Mouse (Mus musculus) v-Abl transformed pro-B cells (cell line): ENCODE data around the gene Pgpep1.

Experiments used
- in situ Hi-C, 2 experiments: fragments of 400-800 bp; cut with MboI; formaldehyde crosslinking; loops; one replicate each; pipeline ENCODE4 v1.15.1; 2025; ENCODE audit not compliant: unreplicated experiment in 2 of 2

The Pgpep1 gene

DNA sequence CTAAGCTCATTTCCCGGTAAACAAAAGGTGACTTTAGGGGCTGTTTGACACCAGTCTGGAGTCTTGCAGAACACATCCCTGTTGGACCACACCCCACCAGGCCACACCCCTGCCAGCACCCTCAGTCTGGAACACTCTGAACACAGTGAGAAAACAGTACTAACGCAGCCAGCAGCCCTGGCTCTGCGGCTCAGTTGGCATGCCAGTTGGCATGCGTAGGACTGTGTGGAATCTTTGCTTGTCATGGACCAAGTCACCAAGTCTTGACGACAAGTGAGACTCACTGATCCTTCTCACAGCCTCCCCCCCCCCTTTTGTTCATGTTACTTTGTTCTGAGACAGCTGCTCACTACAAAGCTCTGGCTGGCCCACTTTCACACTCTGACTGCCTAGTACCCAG is 6.9 kb upstream of the Pgpep1 start:
- in situ Hi-C loops, result no loop called here

DNA sequence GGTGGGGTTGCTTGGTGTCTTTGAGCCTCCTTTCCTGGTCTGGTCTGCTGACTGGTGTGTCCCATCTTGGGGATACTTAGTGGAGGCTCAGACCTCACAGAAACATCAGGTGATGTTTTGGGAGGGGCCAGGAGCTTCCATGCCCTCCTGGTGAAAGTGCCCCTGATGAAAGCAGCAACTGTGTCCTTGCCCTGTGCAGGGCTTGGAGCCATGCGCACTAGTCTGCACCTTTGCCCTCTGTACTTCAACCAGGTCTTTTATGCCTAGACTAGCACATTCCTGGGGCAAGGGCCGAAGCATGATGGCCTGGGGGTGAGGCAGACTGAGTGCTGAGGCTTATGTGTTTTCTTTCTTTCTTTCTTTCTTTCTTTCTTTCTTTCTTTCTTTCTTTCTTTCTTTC is 5.4 kb upstream of the Pgpep1 start:
- in situ Hi-C loops, result no loop called here

DNA sequence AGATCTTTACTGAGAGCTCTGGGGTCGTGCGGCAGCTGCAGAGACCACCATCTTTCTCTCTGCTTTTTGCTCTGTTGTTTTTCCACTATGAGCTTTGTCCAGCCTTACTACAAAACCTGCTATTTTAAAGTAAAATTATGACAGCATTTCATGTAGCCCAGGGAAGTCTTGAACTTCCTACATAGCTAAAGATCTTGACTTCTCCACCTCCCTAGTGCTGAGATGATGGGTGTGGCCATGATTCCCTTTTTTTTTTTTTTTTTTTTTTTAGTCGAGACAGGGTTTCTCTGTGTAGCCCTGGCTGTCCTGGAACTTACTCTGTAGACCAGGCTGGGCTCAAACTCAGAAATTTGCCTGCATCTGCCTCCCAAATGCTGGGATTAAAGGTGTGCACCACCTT is 4.4 kb upstream of the Pgpep1 start:
- in situ Hi-C loops, result no loop called here

DNA sequence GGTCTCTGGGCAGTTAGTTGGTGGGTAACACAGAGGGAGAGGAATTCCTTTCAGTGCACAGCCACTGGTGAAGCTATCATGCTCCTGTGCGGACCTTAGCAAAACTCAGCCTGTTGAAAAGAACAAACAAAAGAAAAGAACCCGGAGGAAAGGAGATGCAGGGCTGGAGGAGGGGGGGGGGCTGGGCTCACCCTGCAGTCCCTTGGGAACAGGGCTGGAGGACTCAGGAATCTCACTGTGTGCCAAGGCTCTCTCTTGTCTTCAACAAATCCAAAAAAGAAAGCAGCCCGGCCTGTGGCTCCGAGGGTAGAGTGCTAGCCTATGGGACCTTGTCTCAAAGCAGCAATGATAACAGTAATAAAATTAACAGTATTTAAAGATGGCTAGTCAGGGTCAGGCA is 3.5 kb upstream of the Pgpep1 start:
- in situ Hi-C loops, result no loop called here

DNA sequence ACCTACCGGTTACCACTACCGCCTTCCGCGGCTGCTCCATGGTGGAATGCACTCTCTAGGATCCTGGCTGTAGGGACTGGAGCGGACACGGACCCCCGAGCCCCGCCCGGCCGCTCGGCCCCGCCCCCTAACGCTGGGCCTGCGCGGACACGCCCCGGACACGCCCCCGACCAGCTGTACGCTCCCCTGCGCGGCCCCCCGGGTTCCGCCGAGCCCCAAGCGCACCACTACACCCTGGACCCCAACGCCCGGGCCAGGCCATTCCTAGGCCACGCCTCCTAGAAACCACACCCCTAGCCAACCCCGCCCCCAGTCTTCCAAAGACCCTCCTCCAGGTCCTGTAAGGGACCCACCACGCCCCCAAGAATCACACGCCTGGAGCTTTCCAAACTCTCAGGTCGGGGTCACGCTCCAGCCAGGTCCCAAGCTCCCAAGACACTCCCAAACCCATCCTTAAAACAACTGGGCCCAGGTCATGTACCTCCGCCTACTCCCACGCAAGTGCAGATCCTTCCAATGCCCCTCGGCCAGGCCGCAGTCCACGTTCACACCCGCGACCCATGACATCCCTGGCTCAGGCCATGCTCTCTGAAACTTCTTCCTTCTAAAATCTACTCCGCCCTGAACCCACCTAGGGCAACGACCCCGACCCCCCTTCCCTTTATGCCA is 450 bp downstream of the Pgpep1 start:
- in situ Hi-C loops, result no loop called here

DNA sequence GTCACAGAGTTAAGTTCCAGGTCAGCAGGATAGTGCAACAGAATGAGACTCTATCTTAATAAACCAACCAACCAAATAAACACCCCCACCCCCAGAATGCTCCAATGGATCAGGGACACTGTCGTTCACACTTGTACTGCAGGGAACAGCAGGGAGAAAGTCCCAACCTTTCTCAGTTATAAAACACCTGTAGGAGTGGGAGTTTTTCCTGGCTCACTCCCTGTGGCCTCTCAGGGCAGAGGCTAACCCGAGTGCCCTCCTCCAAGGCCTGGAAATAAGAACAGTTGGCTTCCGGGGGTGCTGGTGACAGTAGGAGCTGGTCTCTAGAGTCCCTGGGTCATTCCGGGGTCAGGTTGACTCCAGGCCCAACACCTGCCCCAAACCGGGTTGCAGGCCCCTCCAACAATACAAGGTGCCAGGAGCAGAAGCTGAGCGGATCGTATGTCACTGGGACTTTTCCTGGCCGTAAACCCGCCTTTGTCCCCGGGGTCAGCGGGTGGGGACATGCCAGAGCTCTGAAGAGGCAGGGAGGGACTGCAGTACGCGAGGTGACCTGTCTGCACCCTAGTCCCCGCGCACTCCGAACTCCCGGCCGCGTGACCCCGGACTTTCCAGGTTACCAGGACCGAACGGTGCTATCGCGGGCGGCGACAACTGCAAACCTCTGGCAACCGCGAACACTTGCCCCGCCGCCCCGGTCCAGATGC is 1.1 kb downstream of the Pgpep1 start:
- in situ Hi-C loops, result no loop called here

DNA sequence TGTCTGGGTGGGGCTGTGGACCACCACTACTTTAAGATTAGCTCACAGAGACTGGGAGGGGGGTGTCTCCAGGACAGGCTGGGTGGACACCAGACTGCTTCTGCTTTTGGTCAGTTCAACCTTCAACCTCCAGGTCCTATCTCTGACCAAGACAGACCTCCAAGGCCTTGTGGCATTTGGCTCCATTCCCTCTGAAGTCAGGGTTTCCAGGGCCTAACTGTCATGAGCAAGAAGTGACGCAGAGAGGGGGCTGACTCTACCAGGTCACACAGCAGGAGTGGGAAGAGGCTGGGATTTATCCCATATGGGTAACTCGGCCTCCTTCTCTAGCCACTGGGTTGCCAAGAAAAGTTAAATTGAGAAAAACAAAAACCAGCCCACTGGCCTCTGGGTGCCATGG is 2.4 kb downstream of the Pgpep1 start:
- in situ Hi-C loops, result no loop called here

DNA sequence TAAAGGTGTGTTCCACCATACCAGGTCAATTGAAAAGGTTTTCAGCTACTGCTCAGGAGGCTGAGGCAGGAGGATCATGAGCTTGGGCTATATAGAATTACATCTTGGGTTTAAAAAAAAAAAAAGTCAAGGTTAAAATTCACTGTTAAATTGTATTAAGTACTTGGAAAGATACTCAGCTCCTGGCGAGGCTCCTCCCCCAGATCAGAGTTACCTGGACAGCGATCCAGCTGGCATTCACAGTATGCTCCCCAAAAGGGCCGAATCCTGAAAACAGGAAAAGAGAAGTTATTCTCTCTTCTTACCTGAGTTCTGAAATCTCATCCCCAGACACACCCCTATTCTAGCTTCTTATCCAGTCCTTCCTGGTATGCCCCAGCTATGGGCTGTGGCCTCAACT is 3.0 kb downstream of the Pgpep1 start:
- in situ Hi-C loops, result no loop called here

DNA sequence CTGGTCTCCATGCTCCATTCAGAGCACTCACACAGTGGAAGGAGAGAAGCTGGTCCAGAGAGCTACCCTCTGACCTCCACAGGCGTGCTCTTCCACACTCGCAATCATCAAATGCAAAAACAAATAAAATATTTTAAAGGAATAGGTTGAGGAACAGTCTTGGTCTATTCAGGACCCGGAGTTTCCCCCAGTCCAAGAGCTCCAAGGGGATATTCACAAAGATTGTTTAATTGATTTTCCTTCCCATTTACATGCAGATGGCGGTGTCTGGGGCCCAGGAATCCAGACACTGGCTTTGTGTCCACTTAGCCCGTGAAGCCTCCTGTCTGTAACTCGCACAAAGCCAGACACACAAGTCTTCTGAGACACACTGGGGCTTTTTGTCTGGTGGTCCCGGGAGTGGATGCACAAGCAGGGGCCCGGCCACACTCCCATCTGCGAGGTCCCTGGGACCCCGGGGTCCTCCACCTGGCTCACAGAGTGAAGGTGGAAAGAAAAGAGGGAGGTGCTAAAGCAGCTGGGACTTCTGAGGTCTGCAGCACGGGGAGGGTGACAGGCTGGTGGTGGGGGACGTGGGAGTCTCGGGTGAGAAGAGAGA is 3.9 kb downstream of the Pgpep1 start:
- in situ Hi-C loops, result no loop called here

DNA sequence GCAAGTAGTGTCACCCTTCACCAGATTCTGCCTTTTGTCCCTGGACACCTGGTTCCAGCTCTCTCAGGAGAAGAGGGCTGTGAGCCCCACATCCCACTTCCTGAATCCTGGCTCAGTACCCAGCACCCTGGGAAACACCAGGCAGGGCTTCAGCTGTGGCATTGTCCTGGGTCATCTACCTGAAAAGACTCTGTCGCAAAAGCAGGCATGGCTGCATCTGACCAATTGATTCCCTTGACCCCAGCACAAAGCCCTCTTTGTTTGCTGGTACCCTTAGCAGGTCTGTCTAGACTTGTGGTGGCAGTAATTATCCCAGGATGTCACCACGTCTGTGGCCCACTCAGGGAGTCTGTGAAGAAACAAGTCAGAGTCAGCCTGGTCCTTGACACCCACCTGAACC is 4.7 kb downstream of the Pgpep1 start:
- in situ Hi-C loops, result no loop called here

DNA sequence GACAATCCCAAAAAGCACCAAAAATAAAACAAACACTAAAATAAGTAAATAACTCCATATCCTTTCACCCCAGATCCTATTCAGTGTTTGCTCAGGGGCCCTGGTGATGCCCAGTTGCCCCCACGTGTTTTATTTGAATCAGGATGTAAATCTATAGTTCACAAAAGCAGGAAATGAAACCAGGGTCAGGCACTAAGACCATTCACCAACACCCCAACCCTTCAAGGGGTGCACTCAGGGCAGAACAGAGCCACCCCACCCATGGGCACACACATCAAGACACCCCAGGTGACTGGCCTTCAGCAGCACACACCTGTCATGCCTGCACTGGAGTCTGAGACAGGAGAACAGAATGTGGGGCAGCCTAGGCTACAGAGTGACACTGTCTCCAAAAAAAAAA is 6.1 kb downstream of the Pgpep1 start:
- in situ Hi-C loops, result loop anchor here in 1 of 2 experiments (5.0 kb wide), 1 partner anchor 42 kb away; no protein-coding TSS in a partner anchor

DNA sequence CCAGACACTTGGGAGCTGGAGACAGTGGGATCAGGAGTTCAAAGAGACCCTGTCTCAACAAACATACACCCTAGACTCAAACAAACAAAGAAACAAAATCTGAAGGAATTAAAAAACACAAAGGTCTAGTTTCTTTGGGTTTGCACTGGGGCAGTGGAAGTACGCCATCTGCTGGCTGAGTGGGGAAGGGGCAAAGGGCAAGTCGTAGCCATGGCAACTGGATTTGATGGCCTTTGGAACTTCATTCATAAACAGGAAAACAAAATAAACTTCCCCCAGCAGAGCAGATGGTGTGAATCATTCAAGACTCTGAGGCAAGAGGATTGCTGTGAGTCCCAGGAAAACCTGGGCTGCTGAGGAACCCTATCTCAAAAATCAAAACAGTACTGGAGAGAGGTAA is 7.0 kb downstream of the Pgpep1 start:
- in situ Hi-C loops, result loop anchor here in 1 of 2 experiments (5.0 kb wide), 1 partner anchor 41 kb away; no protein-coding TSS in a partner anchor

DNA sequence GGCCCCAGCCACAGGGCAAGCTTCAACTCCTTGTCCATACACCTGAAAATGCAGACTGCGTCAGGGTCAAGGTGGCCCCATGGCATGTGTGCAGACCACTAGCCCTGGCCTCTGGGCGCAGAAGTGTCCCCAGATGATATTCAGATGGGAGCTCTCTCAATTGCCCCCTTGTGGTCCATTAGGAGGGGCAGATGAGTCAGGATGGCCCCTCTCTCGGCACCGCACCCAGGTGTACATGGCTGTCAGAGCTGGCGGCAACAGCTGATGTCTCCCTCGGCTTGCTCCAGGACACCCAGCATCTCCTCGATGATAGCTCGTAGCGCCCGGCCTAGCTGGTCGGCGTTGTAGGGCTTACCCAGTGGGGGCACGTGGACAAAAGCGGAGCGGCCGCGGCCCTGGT is 9.8 kb downstream of the Pgpep1 start:
- in situ Hi-C loops, result loop anchor here in 1 of 2 experiments (5.0 kb wide), 1 partner anchor 38 kb away; no protein-coding TSS in a partner anchor

DNA sequence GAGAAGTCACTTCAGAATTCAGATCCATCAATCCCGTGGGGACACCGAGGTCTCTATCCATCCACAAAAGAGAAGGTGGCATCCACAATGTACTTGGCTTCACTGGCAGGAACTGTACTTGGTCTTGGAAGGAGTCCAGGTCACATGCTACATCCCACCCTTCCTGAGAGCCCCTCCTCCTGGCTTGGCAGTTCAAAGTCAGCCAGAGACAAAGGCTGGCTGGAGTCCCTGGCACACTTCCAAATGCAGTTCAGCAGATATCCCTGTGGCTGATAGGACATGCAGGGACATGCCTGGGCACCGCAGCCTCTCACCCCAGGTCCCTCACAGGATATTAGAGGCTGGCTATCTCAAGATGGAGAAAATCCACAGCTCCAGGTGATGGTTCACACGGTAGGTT is 10.9 kb downstream of the Pgpep1 start:
- in situ Hi-C loops, result loop anchor here in 1 of 2 experiments (5.0 kb wide), 1 partner anchor 37 kb away; no protein-coding TSS in a partner anchor

DNA sequence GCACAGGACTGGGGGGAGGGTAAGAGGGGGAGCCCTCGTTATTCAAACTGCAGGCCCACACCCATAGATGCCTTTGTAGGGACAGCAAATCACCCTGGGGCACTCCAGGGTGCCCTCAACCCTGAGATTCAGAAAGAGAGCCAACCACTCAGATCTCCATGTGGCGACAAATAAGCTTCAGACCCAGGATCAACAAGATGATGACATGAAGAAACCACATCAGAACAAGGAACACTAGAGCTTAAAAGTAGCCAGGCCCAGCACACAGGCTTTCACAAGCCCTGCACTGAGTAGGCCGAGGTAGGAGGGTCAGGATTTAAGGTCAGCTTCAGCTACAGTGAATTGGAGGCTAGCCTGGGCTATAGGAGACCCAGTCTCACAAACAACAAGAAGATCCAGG is 11.3 kb downstream of the Pgpep1 start:
- in situ Hi-C loops, result loop anchor here in 1 of 2 experiments (5.0 kb wide), 1 partner anchor 37 kb away; no protein-coding TSS in a partner anchor

DNA sequence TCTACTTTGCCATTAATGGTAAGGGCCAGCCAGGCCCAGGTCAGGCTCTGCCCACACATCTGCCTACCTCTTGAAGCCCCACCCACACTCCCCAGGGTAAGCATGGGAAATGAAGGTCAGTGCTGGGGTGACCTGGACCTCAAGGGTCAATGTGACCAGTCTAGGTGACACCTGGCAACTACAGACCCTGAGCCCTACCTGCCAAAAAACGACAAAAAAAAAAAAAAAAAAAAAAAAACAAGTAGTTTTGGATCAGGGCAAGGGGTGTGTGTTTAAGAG is 12.1 kb downstream of the Pgpep1 start:
- in situ Hi-C loops, result loop anchor here in 1 of 2 experiments (5.0 kb wide), 1 partner anchor 36 kb away; no protein-coding TSS in a partner anchor

DNA sequence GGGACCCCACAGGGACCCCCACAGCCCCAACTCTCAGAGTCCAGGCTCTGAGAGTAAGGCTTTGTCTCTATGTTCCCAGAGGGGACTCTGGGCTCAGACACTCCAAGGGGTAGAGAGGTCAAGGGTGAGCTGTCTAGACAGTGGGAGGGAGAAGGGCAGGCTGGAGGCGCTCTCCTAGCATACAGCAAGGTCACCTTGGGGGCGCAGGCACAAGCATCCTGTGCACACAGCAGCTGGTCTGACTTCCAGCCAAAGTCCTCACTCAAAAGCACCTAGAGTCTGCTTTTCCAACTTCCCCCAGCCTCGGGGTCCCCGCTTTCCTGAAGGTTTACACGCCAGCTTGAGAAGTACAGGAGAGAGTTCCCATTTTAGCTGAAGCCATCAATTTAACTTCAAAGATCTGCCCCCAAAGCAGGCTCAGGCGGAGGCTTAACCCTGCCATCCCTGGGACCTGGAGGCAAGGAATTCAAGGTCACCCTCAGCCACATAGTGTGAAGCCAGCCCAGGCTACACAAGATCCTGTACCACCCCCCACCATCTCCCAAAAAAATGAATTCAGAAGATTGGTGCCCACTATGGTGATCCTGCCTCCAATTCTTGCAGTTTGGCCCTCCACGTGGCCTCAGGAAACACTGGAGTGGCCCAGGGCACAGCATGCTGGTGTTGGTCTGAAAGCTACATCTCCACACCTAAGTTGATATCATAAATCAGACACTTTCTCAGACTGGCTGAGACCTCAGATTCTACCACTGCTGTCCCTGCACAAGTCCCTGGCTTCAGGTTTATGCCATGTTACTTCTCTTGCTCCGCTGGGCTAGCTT is 12.6 kb downstream of the Pgpep1 start:
- in situ Hi-C loops, result loop anchor here in 1 of 2 experiments (5.0 kb wide), 1 partner anchor 35 kb away; no protein-coding TSS in a partner anchor

DNA sequence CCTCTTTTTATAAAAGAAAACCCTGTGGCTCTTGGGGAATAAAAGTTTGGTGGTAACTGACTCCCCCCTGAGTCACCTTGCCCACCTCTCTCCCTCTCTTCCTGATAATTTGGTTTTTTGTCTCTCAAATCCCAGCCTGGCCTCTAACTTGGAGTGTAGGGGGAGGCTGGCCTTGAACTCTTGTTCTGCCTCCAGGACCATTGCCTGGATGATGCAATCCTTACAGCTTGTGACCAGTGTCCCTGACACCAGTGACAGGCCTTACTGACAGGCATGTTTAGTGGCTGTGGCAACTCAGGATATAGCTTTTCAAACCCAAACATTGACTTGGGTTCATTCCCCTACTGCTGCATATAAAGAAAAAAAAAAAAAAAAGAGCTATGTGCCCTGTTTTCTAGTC is 13.4 kb downstream of the Pgpep1 start:
- in situ Hi-C loops, result loop anchor here in 1 of 2 experiments (5.0 kb wide), 1 partner anchor 34 kb away; no protein-coding TSS in a partner anchor

DNA sequence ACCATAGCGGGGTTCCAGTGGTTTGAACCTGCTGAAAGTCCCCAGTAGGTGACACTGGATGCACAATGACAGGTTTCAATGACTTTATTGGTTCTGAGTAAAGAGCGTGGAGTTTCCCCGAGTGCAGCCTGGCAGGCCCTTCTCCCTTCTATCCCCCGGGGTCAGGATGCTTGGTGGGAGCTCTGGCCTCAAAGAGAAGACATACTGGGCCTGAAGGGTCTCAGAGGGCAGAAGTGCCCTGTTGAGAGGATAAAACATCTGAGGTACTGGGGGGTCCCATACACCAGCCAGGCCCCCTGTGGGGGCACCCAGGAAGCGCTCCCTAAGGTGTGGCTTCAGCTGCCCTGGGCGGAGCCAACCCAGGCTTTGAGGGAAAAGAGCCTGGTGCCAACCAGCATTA is 13.8 kb downstream of the Pgpep1 start:
- in situ Hi-C loops, result loop anchor here in 1 of 2 experiments (5.0 kb wide), 1 partner anchor 34 kb away; no protein-coding TSS in a partner anchor

DNA sequence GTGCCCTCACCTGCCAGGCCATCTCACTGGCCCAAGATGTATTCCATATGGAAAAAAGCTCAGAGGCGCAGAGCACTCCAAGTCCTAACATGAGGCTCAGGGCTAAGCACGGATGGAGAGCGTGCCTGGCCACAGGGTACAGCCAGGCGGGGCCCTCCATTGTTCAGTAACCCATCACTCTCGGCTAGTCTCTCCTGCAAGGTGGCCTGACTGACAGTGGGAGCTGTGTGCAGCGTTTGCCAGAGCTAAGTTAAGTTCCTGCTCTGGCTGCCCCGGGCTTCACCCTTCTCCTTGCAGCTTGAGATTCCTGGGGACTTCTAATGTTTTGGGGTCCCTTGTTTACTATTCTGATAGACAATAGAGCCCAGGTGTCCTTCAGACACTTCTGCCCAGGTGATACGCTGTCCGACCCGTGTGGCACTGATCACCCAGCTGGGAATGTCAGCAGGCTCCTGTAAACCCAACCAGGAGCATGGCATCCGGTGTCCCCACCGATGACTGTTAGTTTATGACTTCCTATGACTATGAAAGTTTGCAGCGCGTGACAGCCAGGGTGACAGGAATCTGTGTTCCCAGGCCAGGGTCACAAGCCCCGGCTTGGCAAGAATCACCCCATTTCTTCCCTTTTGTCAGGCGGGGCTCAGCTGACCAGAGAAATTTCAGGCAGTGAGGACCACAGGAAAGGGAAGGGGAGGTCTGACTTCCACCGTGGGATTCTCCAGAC is 14.5 kb downstream of the Pgpep1 start:
- in situ Hi-C loops, result loop anchor here in 1 of 2 experiments (5.0 kb wide), 1 partner anchor 33 kb away; no protein-coding TSS in a partner anchor
